Mouse (Mus musculus) 3T3-L1 (cell line): ENCODE data around the gene Nxpe2.
A peak's percentile ranks its signal among the peaks of the same experiment; 100 is the strongest.
"Not testable (repeated sequence)": the region's sequence is repeated elsewhere in the genome, so short reads cannot be mapped to it uniquely, and the experiment has no call there.

ENCODE experiments used
- DNase-seq: peaks from one replicate; pipeline ENCODE4 v3.0.0-alpha.2; 2015; ENCODE audit warnings: low read depth, low spot score

The Nxpe2 gene

GRCm38 (mm10) chr9:48353148-48353698 lies at the start of gene Nxpe2:
Gene Nxpe2, minus strand, starts transcription at chr9:48353454.
- DNase-seq, result no peak

GRCm38 (mm10) chr9:48389983-48390382 lies 36.7 kb upstream of the Nxpe2 start:
- DNase-seq, result no peak

GRCm38 (mm10) chr9:48388451-48388850 lies 35.2 kb upstream of the Nxpe2 start:
- DNase-seq, result no peak

GRCm38 (mm10) chr9:48374357-48374756 lies 21.1 kb upstream of the Nxpe2 start:
- no peak for DNase-seq

GRCm38 (mm10) chr9:48373232-48373878 lies 20.1 kb upstream of the Nxpe2 start:
- DNase-seq, result no peak

- DNase-seq, result no peak
Observed at GRCm38 (mm10) chr9:48362743-48363142, 9.5 kb upstream of the Nxpe2 start.

- no peak for DNase-seq
Observed at GRCm38 (mm10) chr9:48361815-48362631, 8.8 kb upstream of the Nxpe2 start.

- DNase-seq, result no peak
Observed at GRCm38 (mm10) chr9:48360826-48361225, 7.6 kb upstream of the Nxpe2 start.

DNA sequence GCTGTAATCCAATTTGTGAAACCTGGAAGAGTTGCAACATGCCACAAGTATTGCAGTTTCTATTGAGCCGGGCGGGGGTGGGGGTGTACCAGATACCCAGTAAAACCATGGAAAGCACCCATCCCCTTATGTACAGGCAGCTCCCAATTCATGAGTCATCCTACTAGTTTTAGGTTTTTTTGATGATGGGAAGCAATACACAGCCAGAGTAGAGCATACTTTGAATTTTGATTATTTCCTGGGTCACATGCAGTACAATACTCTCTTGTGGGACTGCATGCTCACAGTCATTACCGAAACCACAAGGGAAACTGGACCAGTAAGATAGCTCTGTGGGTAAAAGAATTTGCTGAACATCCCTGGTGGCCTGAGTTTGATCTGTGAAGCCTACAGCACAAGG lies 3.8 kb upstream of the Nxpe2 start:
- DNase-seq, result no peak

DNA sequence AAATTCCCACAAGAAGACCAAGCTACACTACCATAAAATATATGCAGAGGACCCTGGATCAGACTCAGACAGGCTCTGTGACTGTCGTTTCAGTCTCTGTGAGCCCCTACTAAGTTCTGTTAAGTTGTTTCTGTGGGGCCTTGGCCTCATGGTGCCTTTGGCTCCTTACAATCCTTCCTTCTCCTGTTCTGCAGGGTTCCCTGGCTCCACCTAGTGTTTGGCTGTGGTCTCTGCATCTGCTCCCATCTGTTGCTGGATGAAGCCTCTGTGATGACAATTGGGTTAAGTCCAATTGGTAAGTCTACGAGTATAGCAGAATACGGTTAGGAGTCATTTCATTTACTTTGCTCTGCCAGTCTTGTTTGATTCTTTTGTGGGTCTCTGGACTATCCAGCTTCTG lies 1.5 kb upstream of the Nxpe2 start:
- DNase-seq, result peak; percentile 84

DNA sequence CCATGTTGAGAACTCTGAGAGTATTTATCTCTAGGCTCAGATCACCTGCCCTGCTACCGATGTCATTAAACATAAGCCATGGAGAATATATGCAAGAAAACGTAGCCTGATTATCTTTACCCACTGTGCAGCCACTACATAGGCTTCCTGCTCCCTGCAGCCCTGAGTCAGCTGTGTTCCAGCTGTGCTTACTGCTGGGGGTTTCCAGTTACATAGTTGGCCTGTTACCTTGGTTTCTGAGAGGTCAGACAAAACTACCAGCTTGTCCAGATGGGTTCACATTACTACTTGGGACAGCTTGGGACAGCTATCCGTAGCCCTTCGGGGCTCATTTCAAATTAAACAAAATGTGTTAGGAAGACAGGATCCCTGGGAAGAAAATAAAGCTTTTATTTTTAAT lies 868 bp upstream of the Nxpe2 start:
- DNase-seq, result peak; percentile 48

GRCm38 (mm10) chr9:48345866-48346265 lies 7.4 kb downstream of the Nxpe2 start:
- DNase-seq, result peak; percentile 59

GRCm38 (mm10) chr9:48345456-48345855 lies 7.8 kb downstream of the Nxpe2 start:
- DNase-seq, result no peak

DNA sequence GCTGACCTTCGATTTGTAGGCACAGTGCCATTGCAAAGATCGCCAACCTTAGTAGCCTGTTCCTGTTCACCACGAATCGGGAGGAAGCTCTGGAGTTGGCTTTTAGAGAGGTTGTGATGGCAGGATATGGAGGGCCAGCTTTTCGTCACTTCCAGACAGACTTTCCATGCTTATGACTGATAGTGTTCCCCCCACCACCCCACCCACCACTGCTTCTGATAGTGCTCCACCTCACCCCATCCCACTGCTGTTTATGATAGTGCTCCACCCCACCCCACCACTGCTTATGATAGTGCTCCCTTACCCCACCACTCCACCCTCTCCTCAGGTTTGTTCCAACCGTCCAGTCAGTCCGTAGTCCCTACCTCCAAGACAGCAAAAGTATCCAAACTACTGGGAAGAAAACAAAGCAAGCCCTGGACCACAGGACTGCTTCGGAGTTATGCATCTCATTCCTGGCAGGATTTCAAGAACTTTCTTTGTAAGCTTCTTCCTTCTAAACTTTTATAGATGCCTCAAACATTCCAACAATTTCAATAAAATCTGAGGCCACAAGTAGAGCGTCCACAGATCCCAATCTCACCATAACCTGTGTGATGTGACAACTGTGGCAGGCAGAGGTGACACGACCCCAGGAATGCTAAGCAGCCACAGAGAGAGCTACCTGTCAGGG lies 12.4 kb downstream of the Nxpe2 start:
- DNase-seq, result no peak

- DNase-seq, result no peak
Observed at GRCm38 (mm10) chr9:48339563-48339962, 13.7 kb downstream of the Nxpe2 start.

DNA sequence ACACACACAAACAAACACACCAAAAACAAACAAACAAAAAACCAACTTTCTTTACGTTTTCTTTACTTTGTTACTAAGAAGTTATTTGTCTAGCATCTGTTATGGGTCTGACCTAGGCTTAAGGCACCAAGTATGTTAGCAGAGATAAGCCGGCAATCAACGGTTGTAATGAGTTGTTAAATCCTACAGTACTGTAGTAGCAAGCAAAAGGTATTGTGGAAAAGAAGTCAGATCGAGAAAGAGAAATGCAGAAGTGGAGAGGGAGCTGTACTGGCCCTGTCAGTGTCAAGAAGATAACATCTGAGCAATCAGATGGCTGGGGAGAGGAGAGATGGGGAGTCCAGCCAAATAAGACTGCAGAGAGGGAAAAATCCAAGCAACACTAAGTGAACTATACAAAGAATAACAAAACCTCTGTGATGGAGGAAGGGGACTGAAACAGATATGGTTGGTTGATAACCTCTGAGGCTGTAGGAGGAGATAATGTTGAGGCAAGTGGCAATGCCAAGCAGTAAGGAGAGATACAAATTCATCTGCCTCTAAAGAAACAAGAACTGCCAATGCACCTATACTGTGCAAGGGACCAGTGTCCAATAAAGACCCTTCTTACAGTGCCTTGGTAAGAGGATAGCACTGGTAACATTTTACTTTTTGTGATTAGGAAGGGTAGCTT lies 14.3 kb downstream of the Nxpe2 start:
- no peak for DNase-seq

DNA sequence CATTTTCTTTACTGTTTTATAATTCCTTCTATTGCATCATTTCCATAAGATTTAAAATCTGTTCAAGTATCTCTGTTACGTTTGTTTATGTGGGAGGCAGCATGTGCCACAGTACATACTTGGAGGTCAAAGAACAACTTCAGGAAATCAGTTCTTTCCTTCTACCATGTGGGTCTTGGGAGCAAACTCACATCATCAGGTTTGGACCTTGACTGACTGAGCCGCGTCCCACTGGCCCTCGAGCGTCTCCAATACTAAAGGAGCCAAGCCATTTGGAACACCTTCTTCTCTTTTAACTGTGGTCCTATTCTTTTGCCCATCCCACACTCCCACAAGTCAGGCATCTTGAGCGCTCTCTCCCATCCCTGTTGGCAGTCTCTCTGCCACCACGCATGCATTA lies 23.7 kb downstream of the Nxpe2 start:
- no peak for DNase-seq

DNA sequence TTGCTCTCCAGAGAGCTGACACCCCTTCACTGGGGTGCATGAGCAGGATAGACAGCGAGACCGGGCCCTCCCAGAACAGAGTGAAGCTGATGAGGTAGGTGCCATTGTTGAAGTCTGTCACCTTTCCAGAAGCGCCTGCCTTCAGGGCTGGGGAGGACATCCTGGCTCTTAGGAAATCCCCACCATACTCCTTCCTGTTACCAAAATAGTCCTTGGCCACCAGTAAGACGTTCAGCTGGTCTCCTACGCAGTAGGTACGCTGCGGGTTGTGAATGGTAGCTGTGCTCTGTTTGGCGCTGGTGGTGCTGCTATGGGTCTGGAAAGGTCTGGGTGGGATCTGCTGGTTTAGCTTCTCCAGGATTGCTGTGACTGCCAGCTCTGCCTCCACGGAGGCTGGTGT lies 26.9 kb downstream of the Nxpe2 start:
- no peak for DNase-seq

DNA sequence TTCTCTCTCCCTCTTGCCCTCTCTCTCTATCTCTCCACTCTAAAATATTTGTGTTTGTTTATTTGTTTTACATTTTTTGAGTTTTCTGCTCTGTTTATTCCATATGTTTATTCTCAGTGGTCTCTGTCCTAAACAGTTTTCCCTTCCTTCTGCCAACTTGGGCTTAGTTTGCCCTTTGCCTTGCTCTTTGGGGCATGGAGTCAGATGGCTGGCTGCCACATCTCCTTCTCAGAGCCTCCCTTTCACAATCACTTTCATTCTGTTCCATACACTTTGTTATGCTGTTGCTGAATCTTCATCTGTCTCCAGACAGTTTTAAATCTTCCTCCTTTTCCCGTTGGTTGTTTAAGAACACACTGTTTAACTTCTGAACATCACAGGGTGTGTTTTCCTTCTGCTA lies 37.4 kb downstream of the Nxpe2 start:
- DNase-seq, result no peak

GRCm38 (mm10) chr9:48314194-48314593 lies 39.1 kb downstream of the Nxpe2 start:
- DNase-seq, result no peak

DNA sequence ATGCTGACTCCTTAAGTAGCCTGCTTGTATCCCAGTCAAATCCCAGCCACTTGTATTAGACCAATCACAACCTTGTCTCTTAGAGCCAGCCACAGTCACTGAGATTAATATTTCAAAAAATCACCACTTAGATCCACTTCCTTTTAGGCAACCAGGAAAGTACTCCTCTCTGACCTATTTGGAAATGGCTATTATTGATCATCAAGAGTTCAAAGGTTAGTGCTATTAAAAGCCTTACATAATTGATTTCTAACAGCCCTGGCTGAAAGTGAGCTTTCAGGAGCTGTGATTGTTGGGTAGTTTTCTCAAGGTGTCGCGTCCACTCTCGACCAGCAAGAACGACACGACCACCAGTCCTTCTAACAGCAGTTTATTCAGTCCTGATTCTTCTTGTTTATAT lies 42.0 kb downstream of the Nxpe2 start:
- no peak for DNase-seq

DNA sequence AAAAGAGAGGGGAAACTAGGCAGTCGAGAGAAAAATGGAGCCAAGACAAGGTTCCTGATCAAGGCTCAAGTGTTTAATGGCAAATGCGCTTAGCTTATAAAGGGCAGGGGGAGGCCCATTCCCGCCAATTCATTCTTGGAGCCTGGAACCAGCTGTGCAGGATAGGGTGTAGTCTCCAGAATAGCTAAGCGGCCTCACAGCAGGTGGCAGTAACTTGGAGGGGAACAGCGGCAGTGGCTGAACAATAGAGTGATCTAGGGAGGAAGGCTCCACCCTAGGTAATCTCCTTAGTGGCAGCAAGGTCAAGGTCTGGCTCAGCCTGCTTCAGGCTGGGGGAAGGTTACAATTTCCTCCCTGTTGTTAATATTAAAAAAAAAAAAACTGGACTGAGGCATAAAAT lies 49.7 kb downstream of the Nxpe2 start:
- DNase-seq, result not testable (repeated sequence)
